Mouse (Mus musculus) hindbrain, embryonic 12.5 days (tissue): ENCODE results near the gene Slain2. TPM values are rescaled to one million over a fixed set of nuclear protein-coding genes. Genes with fewer than 3 reads are reported as not detected.
"Not testable (repeated sequence)": the region's sequence is repeated elsewhere in the genome, so short reads cannot be mapped to it uniquely, and the experiment has no call there.

ENCODE experiments used
- ATAC-seq: fragments of 200-750 bp; cut with Nextera tagmentation; 2 replicates; pipeline ENCODE4 v1.8.0; 2017; ENCODE audit warnings: moderate TSS enrichment; ENCODE audit not compliant: low FRiP score
- H3K27ac ChIP-seq: fragments of 300-500 bp; sonication (generic); 2 replicates; pipeline ENCODE4 v1.5.1; 2016; ENCODE audit warnings: mild to moderate bottlenecking
- H3K27me3 ChIP-seq: fragments of 300-500 bp; sonication (generic); 2 replicates; pipeline ENCODE4 v1.6.1; 2016; ENCODE audit warnings: mild to moderate bottlenecking
- H3K36me3 ChIP-seq: fragments of 300-500 bp; sonication (generic); 2 replicates; pipeline ENCODE4 v1.6.1; 2016; ENCODE audit warnings: mild to moderate bottlenecking
- H3K4me1 ChIP-seq: fragments of 300-500 bp; sonication (generic); 2 replicates; pipeline ENCODE4 v1.6.1; 2016
- H3K4me2 ChIP-seq: fragments of 300-500 bp; sonication (generic); replicated peaks from 2 replicates; pipeline ENCODE4 v1.6.1; 2016; ENCODE audit warnings: mild to moderate bottlenecking
- H3K4me3 ChIP-seq: fragments of 300-500 bp; sonication (generic); 2 replicates; pipeline ENCODE4 v1.5.1; 2016; ENCODE audit warnings: mild to moderate bottlenecking
- H3K9ac ChIP-seq: fragments of 300-500 bp; sonication (generic); 2 replicates; pipeline ENCODE4 v1.6.1; 2016; ENCODE audit warnings: mild to moderate bottlenecking, moderate library complexity
- H3K9me3 ChIP-seq: fragments of 300-500 bp; sonication (generic); replicated peaks from 2 replicates; pipeline ENCODE4 v1.6.1; 2016; ENCODE audit warnings: mild to moderate bottlenecking
- WGBS: fragments of 180-500 bp; shearing (Covaris S2); methylation state at CpG from one replicate; pipeline ENCODE4 v1.1.7; 2016; 5-methylcytosine and 5-hydroxymethylcytosine counted together
- polyA plus RNA-seq: library from polyadenylated mRNA; unstranded; fragments of >200 nt; fragmentation: Nextera tagmentation; extraction: Ambion mirVana; gene quantifications from 2 replicates; pipeline ENCODE4 v1.2.1, GENCODE M21; 2016

The Slain2 gene
- polyA plus RNA-seq, 1 experiment from 2014 or later: 27.7 TPM

GRCm38 (mm10) chr5:73006784-73007581, 92.9 kb downstream of the Slain2 start, which contains the start of gene Slc10a4:
Gene Slc10a4 (plus strand): TSS chr5:73006883.
- H3K9ac ChIP-seq: peak within 1 kb of the TSS; percentile 64
- H3K9me3 ChIP-seq: no peaks in the 10 kb centered on the region
- peaks cover 4% of the 10 kb centered on the region; the same call in 1 of the 2 replicates for H3K4me1 ChIP-seq
- WGBS: 6% methylated on average over 64 of the region's 65 CpGs
- peak within 1 kb of the TSS; percentile 64 for H3K4me2 ChIP-seq
- peak; percentile 92 for ATAC-seq
- H3K4me3 ChIP-seq: peak within 1 kb of the TSS; percentile 45
- peaks cover 33% of the 10 kb centered on the region for H3K27me3 ChIP-seq
- no peaks in the 10 kb centered on the region for H3K36me3 ChIP-seq
- peak within 1 kb of the TSS; percentile 35; the same call in 1 of the 2 replicates for H3K27ac ChIP-seq

- Histone ChIP-seq H3K4me1 (peaks cover 4% of the 10 kb centered on the region; the same call in 1 of the 2 replicates), H3K4me2 (peak overlapping the region; percentile 64), H3K9me3 (no peaks in the 10 kb centered on the region), H3K27ac (no peak overlapping the region), H3K9ac (peak overlapping the region; percentile 41; the same call in 1 of the 2 replicates), H3K27me3 (peaks cover 37% of the 10 kb centered on the region), H3K4me3 (peak overlapping the region; percentile 45), H3K36me3 (no peaks in the 10 kb centered on the region)
- WGBS: 38% methylated on average over 5 of the region's 5 CpGs
- no peak; the same call in 1 of the 2 replicates for ATAC-seq
Measured at GRCm38 (mm10) chr5:73007582-73007959, 93.5 kb downstream of the Slain2 start.

GRCm38 (mm10) chr5:73008230-73008629, 94.1 kb downstream of the Slain2 start:
- H3K27me3 ChIP-seq: peaks cover 43% of the 10 kb centered on the region

GRCm38 (mm10) chr5:73011806-73012205, 97.7 kb downstream of the Slain2 start:
- WGBS: 93% methylated on average over 16 of the region's 16 CpGs
- not testable (repeated sequence) for ATAC-seq, H3K27ac ChIP-seq, H3K4me3 ChIP-seq, H3K4me2 ChIP-seq, H3K4me1 ChIP-seq, H3K9me3 ChIP-seq, H3K9ac ChIP-seq, H3K36me3 ChIP-seq
- H3K27me3 ChIP-seq: peaks cover 47% of the 10 kb centered on the region

More at GRCm38 (mm10) chr5:73008230-73008629, 94.1 kb downstream of the Slain2 start:
- not testable (repeated sequence) for H3K4me2 ChIP-seq, H3K4me3 ChIP-seq, H3K36me3 ChIP-seq, H3K27ac ChIP-seq, H3K4me1 ChIP-seq, H3K9me3 ChIP-seq, H3K9ac ChIP-seq, ATAC-seq
- WGBS: 39% methylated on average over 8 of the region's 8 CpGs

GRCm38 (mm10) chr5:73012884-73013610, 98.9 kb downstream of the Slain2 start:
- 21% methylated on average over 23 of the region's 27 CpGs for WGBS
- H3K4me1 ChIP-seq, H3K27ac ChIP-seq, H3K36me3 ChIP-seq, H3K9ac ChIP-seq, H3K9me3 ChIP-seq: not testable (repeated sequence)
- H3K4me3 ChIP-seq: peak overlapping the region; percentile 39
- peaks cover 35% of the 10 kb centered on the region for H3K27me3 ChIP-seq
- ATAC-seq: peak; percentile 53; the same call in 1 of the 2 replicates
- H3K4me2 ChIP-seq: peak overlapping the region; percentile 73

GRCm38 (mm10) chr5:73013611-73014287, 99.6 kb downstream of the Slain2 start:
- H3K36me3 ChIP-seq, H3K9me3 ChIP-seq, H3K4me1 ChIP-seq, H3K27ac ChIP-seq: not testable (repeated sequence)
- WGBS: 1% methylated on average over 52 of the region's 65 CpGs
- peaks cover 28% of the 10 kb centered on the region for H3K27me3 ChIP-seq
- H3K9ac ChIP-seq: peak overlapping the region; percentile 58
- peak overlapping the region; percentile 73 for H3K4me2 ChIP-seq
- H3K4me3 ChIP-seq: peak overlapping the region; percentile 39
- peak; percentile 80 for ATAC-seq

- Histone ChIP-seq H3K9me3 (no peaks in the 10 kb centered on the region), H3K27ac (no peak overlapping the region), H3K4me3 (no peak overlapping the region), H3K4me1 (peaks cover 5% of the 10 kb centered on the region), H3K36me3 (no peaks in the 10 kb centered on the region), H3K27me3 (peaks cover 28% of the 10 kb centered on the region), H3K4me2 (no peak overlapping the region), H3K9ac (no peak overlapping the region)
- ATAC-seq: no peak
- 46% methylated on average over 9 of the region's 9 CpGs for WGBS
Measured at GRCm38 (mm10) chr5:73014745-73015144, 100.6 kb downstream of the Slain2 start.

- ATAC-seq: no peak
- no peak overlapping the region for H3K9ac ChIP-seq
- peaks cover 49% of the 10 kb centered on the region for H3K36me3 ChIP-seq
- 92% methylated on average over 13 of the region's 13 CpGs for WGBS
- H3K27ac ChIP-seq: no peak overlapping the region
- H3K27me3 ChIP-seq: no peaks in the 10 kb centered on the region
- H3K4me2 ChIP-seq: no peak overlapping the region
- H3K4me3 ChIP-seq: no peak overlapping the region
- no peaks in the 10 kb centered on the region for H3K9me3 ChIP-seq
- no peaks in the 10 kb centered on the region for H3K4me1 ChIP-seq
Measured at GRCm38 (mm10) chr5:73023801-73024200, 109.7 kb downstream of the Slain2 start.

Other genes starting within 250 kb of the Slain2 start
- 0.12 TPM in 1 of 2 replicates, not detected in the other for gene Txk, start 161.5 kb upstream of the Slain2 start, polyA plus RNA-seq
- 6.5 and 7.8 TPM in 2 replicates for gene Tec, start 45.8 kb upstream of the Slain2 start, polyA plus RNA-seq
- gene Gm10135, start 60.4 kb downstream of the Slain2 start, polyA plus RNA-seq: not detected in 2 replicates
- gene Slc10a4, start 92.6 kb downstream of the Slain2 start, polyA plus RNA-seq: 24.8 and 25.5 TPM in 2 replicates